Mouse (Mus musculus) T-cell, adult 66 days (primary cell): ENCODE results near the gene Brd3os. TPM values are rescaled to one million over a fixed set of nuclear protein-coding genes. Genes with fewer than 3 reads are reported as not detected.

Experiments
- total RNA-seq, 2 experiments: library from RNA; stranded (reverse); gene quantifications; 3 replicates in 1 of 2; 4 replicates in 1 of 2; pipeline ENCODE4 v1.2.4; 2023

Brd3os gene
- under 1 TPM in 1 of 2 experiments, not detected in 1; 0.76 TPM for total RNA-seq

GRCm38 (mm10) chr2:27441767-27442707 lies at the start of gene Brd3os:
TSS of gene Brd3os (plus strand) at chr2:27442324.

GRCm38 (mm10) chr2:27426855-27427457 lies 15.2 kb upstream of the Brd3os start, which contains the start of gene Vav2:
TSS of gene Vav2 (minus strand) at chr2:27427033.

Other genes starting within 250 kb of the Brd3os start
- under 1 TPM in 1 of 2 experiments, not detected in 1; 0.27 TPM for gene Sardh, start 194.0 kb upstream of the Brd3os start, total RNA-seq
- 10 to 100 TPM; 10.1 to 12.1 TPM for gene Vav2, start 15.3 kb upstream of the Brd3os start, total RNA-seq
- gene Brd3, start 65.3 kb downstream of the Brd3os start, total RNA-seq, result 10 to 100 TPM; 32.4 to 34.8 TPM
- 10 to 100 TPM; 47.3 to 48.6 TPM for gene Wdr5, start 72.8 kb downstream of the Brd3os start, total RNA-seq
- gene Rxra, start 234.1 kb downstream of the Brd3os start, total RNA-seq, result 10 to 100 TPM; 13.8 to 17.5 TPM